Mouse (Mus musculus): ENCODE results near the gene Mras. TPM values are rescaled to one million over a fixed set of nuclear protein-coding genes. Genes with fewer than 3 reads are reported as not detected.

The Mras gene
- polyA plus RNA-seq, 1 experiment: 6.0 TPM

GRCm38 (mm10) chr9:99341600-99341999, 95.6 kb downstream of the Mras start:
- no peak overlapping the region for H3K4me3 ChIP-seq (ENCODE audit: low read depth, low read length)
- H3K4me1 ChIP-seq (ENCODE audit: control insufficient read depth, insufficient read depth, low read length): no peaks in the 10 kb centered on the region
- no peak overlapping the region for H3K27ac ChIP-seq (ENCODE audit: insufficient read depth, low read length)
- no peaks in the 10 kb centered on the region for H3K27me3 ChIP-seq (ENCODE audit: control insufficient read depth, insufficient read depth, low read length, poor library complexity, severe bottlenecking)
- TF ChIP-seq EP300 (IDR thresholded peaks at IDR 0.05; ENCODE audit: insufficient read depth, low read depth, low read length): no peak
- TF ChIP-seq CTCF (IDR thresholded peaks at IDR 0.05; ENCODE audit: low read depth, low read length): no peak
- no peak for TF ChIP-seq POLR2A (IDR thresholded peaks at IDR 0.05; ENCODE audit: insufficient read depth, low read length)
- no peak overlapping the region for H3K9ac ChIP-seq (ENCODE audit: low read depth, poor library complexity, severe bottlenecking)
- H3K36me3 ChIP-seq (ENCODE audit: control insufficient read depth, insufficient read depth, low read length, poor library complexity, severe bottlenecking): no peaks in the 10 kb centered on the region
- no peaks in the 10 kb centered on the region for H3K9me3 ChIP-seq (replicated peaks; ENCODE audit: control insufficient read depth, insufficient read depth, low read length, poor library complexity, severe bottlenecking)

GRCm38 (mm10) chr9:99340126-99340525, 97.1 kb downstream of the Mras start:
- H3K9ac ChIP-seq (ENCODE audit: low read depth, poor library complexity, severe bottlenecking): no peak overlapping the region
- H3K4me3 ChIP-seq (ENCODE audit: low read depth, low read length): no peak overlapping the region
- H3K4me1 ChIP-seq (ENCODE audit: control insufficient read depth, insufficient read depth, low read length): no peaks in the 10 kb centered on the region
- no peaks in the 10 kb centered on the region for H3K36me3 ChIP-seq (ENCODE audit: control insufficient read depth, insufficient read depth, low read length, poor library complexity, severe bottlenecking)
- TF ChIP-seq POLR2A (IDR thresholded peaks at IDR 0.05; ENCODE audit: insufficient read depth, low read length) (no peak), CTCF (IDR thresholded peaks at IDR 0.05; ENCODE audit: low read depth, low read length) (no peak), EP300 (IDR thresholded peaks at IDR 0.05; ENCODE audit: insufficient read depth, low read depth, low read length) (no peak)
- no peaks in the 10 kb centered on the region for H3K9me3 ChIP-seq (replicated peaks; ENCODE audit: control insufficient read depth, insufficient read depth, low read length, poor library complexity, severe bottlenecking)
- H3K27me3 ChIP-seq (ENCODE audit: control insufficient read depth, insufficient read depth, low read length, poor library complexity, severe bottlenecking): no peaks in the 10 kb centered on the region
- no peak overlapping the region for H3K27ac ChIP-seq (ENCODE audit: insufficient read depth, low read length)

GRCm38 (mm10) chr9:99339182-99339581, 98.0 kb downstream of the Mras start:
- Histone ChIP-seq H3K27ac (ENCODE audit: insufficient read depth, low read length) (no peak overlapping the region), H3K27me3 (ENCODE audit: control insufficient read depth, insufficient read depth, low read length, poor library complexity, severe bottlenecking) (no peaks in the 10 kb centered on the region), H3K9me3 (replicated peaks; ENCODE audit: control insufficient read depth, insufficient read depth, low read length, poor library complexity, severe bottlenecking) (no peaks in the 10 kb centered on the region), H3K9ac (ENCODE audit: low read depth, poor library complexity, severe bottlenecking) (no peak overlapping the region), H3K4me1 (ENCODE audit: control insufficient read depth, insufficient read depth, low read length) (no peaks in the 10 kb centered on the region), H3K36me3 (ENCODE audit: control insufficient read depth, insufficient read depth, low read length, poor library complexity, severe bottlenecking) (no peaks in the 10 kb centered on the region), H3K4me3 (ENCODE audit: low read depth, low read length) (no peak overlapping the region)
- TF ChIP-seq POLR2A (IDR thresholded peaks at IDR 0.05; ENCODE audit: insufficient read depth, low read length) (no peak), CTCF (IDR thresholded peaks at IDR 0.05; ENCODE audit: low read depth, low read length) (peak; percentile 15), EP300 (IDR thresholded peaks at IDR 0.05; ENCODE audit: insufficient read depth, low read depth, low read length) (no peak)

GRCm38 (mm10) chr9:99338293-99338692, 98.9 kb downstream of the Mras start:
- Histone ChIP-seq H3K27me3 (ENCODE audit: control insufficient read depth, insufficient read depth, low read length, poor library complexity, severe bottlenecking) (no peaks in the 10 kb centered on the region), H3K36me3 (ENCODE audit: control insufficient read depth, insufficient read depth, low read length, poor library complexity, severe bottlenecking) (no peaks in the 10 kb centered on the region), H3K4me1 (ENCODE audit: control insufficient read depth, insufficient read depth, low read length) (no peaks in the 10 kb centered on the region), H3K9ac (ENCODE audit: low read depth, poor library complexity, severe bottlenecking) (no peak overlapping the region), H3K27ac (ENCODE audit: insufficient read depth, low read length) (no peak overlapping the region), H3K9me3 (replicated peaks; ENCODE audit: control insufficient read depth, insufficient read depth, low read length, poor library complexity, severe bottlenecking) (no peaks in the 10 kb centered on the region), H3K4me3 (ENCODE audit: low read depth, low read length) (no peak overlapping the region)
- TF ChIP-seq EP300 (IDR thresholded peaks at IDR 0.05; ENCODE audit: insufficient read depth, low read depth, low read length) (no peak), CTCF (IDR thresholded peaks at IDR 0.05; ENCODE audit: low read depth, low read length) (no peak), POLR2A (IDR thresholded peaks at IDR 0.05; ENCODE audit: insufficient read depth, low read length) (no peak)

GRCm38 (mm10) chr9:99336538-99336937, 100.6 kb downstream of the Mras start:
- no peak for TF ChIP-seq POLR2A (IDR thresholded peaks at IDR 0.05; ENCODE audit: insufficient read depth, low read length)
- TF ChIP-seq EP300 (IDR thresholded peaks at IDR 0.05; ENCODE audit: insufficient read depth, low read depth, low read length): no peak
- TF ChIP-seq CTCF (IDR thresholded peaks at IDR 0.05; ENCODE audit: low read depth, low read length): no peak
- Histone ChIP-seq H3K27me3 (ENCODE audit: control insufficient read depth, insufficient read depth, low read length, poor library complexity, severe bottlenecking) (no peaks in the 10 kb centered on the region), H3K9ac (ENCODE audit: low read depth, poor library complexity, severe bottlenecking) (no peak overlapping the region)

More at GRCm38 (mm10) chr9:99336538-99336937, 100.6 kb downstream of the Mras start:
- Histone ChIP-seq H3K4me1 (ENCODE audit: control insufficient read depth, insufficient read depth, low read length) (no peaks in the 10 kb centered on the region), H3K36me3 (ENCODE audit: control insufficient read depth, insufficient read depth, low read length, poor library complexity, severe bottlenecking) (no peaks in the 10 kb centered on the region), H3K9me3 (replicated peaks; ENCODE audit: control insufficient read depth, insufficient read depth, low read length, poor library complexity, severe bottlenecking) (no peaks in the 10 kb centered on the region), H3K27ac (ENCODE audit: insufficient read depth, low read length) (no peak overlapping the region), H3K4me3 (ENCODE audit: low read depth, low read length) (no peak overlapping the region)

Other genes with a start within 250 kb of the Mras start
- gene Faiml, start 200.1 kb downstream of the Mras start, polyA plus RNA-seq (2011; ENCODE audit: insufficient read depth, insufficient read length, low read depth, missing spikeins): not detected in 2 replicates
- 51.6 and 51.7 TPM in 2 replicates for gene Cep70, start 194.0 kb downstream of the Mras start, polyA plus RNA-seq (2011; ENCODE audit: insufficient read depth, insufficient read length, low read depth, missing spikeins)
- 4.9 and 5.8 TPM in 2 replicates for gene Esyt3, start 78.8 kb downstream of the Mras start, polyA plus RNA-seq (2011; ENCODE audit: insufficient read depth, insufficient read length, low read depth, missing spikeins)
- gene Nme9, start 14.1 kb upstream of the Mras start, polyA plus RNA-seq (2011; ENCODE audit: insufficient read depth, insufficient read length, low read depth, missing spikeins): not detected in 2 replicates
- 43.8 and 48.2 TPM in 2 replicates for gene Armc8, start 131.5 kb upstream of the Mras start, polyA plus RNA-seq (2011; ENCODE audit: insufficient read depth, insufficient read length, low read depth, missing spikeins)
- gene Dbr1, start 138.4 kb upstream of the Mras start, polyA plus RNA-seq (2011; ENCODE audit: insufficient read depth, insufficient read length, low read depth, missing spikeins): 22.7 and 32.9 TPM in 2 replicates
- not detected in 2 replicates for gene A4gnt, start 175.1 kb upstream of the Mras start, polyA plus RNA-seq (2011; ENCODE audit: insufficient read depth, insufficient read length, low read depth, missing spikeins)
- gene Dzip1l, start 192.1 kb upstream of the Mras start, polyA plus RNA-seq (2011; ENCODE audit: insufficient read depth, insufficient read length, low read depth, missing spikeins): 13.5 and 14.8 TPM in 2 replicates

Measured in ES-Bruce4 (cell line).